Mouse (Mus musculus): ENCODE data around the gene P2ry13.

DNA sequence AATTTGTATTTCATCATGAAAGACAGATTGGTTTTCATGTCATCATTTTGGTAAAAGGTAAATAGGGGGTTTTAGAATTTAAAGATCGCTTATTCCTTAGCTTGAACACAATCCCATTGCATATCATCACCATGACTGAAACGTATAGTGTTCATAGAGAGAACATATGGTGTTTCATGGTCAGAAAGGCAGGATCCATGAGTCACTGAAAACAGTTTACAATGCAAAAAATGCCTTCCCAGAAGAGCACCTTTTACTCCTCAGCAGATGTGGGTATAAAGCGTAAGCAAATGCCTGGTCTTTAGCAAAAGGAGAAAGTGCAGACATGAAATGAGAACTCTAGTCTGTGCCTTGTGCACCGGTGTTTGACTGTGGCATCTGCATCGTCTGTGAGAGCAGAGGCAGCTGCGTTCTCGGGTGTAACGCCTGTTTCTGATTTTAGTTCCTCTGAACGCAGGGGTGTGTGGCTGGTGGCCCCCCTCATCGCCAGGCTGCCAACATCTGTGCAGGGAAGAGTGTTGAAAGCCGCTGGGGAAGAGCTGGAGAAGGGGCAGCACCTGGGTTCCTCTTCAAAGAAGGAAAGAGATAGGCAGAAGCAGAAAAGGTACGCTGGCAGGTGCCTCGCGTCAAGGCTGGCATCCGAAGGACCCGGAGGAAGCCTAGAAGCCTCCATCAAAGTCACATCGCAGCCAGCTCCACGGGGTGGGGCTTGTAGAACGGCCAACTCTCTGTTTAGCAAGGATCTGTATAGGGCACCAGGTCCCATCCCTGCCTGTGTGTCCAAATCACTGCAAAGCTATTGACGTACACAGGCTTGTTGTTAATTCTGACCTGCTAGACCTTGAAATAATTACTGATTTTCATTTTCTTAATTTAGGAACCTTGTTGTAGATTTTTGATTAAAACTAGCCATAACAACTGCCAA lies 47.3 kb upstream of the P2ry13 start:
- TF ChIP-seq ZNF384 (IDR thresholded peaks at IDR 0.05; ENCODE audit: low read depth, low read length), result no peak
- no peak for TF ChIP-seq MAFK (IDR thresholded peaks at IDR 0.05; ENCODE audit: insufficient read depth, low read depth, low read length)
- no peak for TF ChIP-seq HCFC1 (IDR thresholded peaks at IDR 0.05; ENCODE audit: borderline replicate concordance, insufficient read depth, low read length)
